Mouse (Mus musculus) cerebellum, adult 8-10 months (tissue): ENCODE results near the gene Dip2b.
A peak's percentile ranks its signal among the peaks of the same experiment; 100 is the strongest.

Source experiments
- DNase-seq: peaks from one replicate; pipeline ENCODE4 v3.0.0; 2022

Dip2b gene

DNA sequence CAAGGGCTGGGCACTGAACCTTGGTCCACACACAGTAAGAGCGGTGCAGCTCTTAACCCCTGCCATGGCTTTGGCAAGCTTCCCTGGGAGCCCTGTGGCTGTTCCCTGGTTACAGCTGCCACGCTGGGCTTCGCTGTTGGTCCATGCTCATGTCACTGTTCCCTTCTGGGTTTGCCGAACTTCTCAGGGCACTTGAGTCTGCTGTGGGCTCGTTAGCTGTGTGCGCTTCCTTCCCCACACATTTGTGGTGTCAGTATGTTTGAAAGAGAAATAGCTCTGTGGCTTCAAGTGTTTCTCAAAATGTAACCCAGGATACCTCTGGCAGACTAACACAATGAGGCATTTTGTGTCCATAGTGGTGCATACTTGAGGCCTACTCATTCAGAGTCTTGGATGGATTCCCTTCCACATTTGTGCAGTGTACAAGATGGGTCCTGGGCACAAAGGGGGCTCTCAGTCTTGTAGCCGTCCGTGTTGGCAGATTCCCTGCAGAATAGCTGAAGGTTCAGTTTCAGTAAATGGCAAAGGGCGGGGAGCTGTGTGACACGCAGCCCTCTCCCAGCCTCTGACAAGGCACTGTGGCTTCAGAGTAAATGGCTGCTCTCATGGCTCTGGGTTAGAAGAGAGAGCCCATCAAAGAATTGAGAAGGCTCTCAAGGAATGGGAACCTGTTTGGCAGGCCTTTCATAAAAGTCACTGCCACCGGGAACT is 104.8 kb downstream of the Dip2b start:
- DNase-seq: no peak

DNA sequence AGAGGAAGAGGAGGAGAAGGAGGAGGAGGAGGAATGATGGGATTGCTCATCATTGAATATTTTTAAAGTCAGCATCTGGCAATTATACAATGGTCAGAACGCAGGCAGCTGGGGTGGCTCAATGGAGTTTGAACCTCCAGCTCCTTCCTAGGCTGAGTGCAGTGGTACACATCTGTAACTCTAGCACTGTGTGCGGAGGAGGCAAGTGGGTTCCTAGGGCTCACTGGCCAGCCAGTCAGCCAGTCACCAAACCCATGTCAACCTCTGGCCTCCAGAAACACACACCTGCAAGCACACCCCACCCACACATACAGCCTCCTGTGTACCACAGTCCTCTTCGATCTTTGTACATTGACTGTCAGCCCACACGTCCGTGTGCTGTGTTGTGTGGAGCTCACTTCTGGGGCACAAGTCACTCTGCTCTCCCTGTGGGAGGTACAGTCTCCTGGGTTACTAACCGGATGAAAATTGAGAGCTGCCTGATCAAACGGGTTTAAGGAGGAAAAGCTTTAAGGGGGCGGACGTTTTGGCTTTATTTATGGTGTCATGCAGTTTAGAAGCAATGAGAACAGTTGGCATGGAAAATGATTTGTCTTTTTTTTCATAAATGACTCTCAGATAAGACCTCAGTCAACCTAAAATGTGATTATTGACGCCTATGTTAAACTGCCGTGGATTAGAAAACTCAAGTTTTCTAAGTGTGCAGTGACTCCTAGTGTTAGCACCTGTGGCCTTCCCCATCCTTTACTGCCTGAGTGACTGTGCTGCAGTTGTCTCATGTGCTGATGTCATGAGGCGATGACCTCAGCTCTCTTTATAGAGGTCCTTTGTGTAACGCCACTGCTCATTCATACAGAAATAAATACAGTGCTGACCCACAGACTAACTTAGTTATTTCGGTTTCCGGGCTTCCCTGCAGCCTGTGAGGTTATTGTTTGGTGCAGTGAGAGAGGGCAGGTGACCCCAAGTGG is 106.7 kb downstream of the Dip2b start:
- DNase-seq: no peak

DNA sequence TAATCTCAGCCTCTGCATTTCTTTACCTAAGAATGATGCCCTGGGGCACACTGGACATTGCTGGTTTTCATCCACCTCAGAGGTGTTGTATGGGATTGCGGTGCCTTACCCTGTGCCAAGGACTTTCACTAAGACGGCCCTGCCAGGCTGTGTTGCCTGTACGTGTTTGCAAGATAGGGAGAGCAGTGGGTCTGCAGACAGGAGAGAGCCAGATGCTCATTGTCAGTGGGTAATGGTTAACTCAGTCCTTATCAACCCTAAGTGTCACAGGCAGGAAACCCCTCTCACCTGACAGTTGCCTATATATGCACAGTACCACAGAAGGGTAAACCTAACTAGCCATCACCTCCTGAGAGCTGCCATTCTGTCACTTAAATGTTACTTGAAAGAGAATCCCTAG is 107.5 kb downstream of the Dip2b start:
- DNase-seq: no peak

DNA sequence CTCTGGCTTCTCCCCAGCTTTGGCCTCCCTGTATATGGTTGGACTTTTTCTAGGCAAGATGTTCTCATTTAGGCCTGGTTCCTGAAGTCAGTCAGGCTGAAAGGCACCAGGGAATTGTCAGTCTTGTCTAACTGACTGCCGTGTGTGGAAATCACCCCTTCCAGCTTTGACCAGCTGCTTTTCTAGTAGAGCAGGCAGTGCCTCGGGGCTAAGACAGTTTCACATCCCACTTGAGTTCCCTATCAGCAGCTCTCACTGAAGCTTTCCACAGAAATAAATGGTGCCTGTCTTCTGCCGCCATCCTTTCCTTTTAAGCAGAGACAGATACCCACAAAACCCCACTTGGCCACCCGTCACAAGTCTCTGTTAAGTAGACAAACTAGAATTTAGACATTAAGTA is 112.1 kb downstream of the Dip2b start:
- no peak for DNase-seq

DNA sequence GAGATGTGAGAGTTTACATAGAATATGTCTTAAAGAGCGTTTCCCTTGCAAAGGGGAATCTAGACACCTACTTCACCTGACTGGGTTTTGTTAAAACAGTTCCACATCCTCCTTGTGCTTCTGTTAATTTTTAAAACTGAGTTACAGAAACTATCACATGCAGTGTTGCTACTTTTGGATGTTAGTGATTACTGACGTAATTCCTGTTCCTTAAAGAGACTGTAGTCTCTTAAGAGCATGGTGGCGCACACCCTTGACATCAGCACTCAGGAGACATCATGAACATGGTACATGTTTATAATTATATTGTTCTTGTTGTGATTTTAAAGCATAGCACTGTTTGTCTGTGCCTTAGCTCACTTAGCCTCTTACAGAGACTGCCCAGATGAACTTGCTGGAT is 113.9 kb downstream of the Dip2b start:
- DNase-seq: no peak

DNA sequence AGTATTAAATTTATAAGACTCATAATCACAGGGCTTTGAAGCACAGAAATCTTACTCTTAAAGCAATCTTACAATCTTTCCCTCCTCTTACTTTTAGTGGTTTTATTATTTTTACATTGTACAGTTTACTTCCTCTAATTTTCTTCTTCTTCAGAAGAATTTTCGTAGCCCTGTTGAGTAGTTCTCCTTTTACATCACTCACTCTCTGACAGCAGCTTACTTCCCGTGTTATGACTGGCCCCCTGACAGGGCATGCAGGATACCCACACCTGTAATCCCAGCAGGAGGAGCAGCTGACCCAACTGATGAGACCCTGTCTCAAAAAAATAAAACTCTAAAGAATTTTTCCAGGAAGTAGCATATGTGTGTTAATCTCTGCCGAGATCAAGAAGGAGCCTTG is 114.6 kb downstream of the Dip2b start:
- DNase-seq: no peak

DNA sequence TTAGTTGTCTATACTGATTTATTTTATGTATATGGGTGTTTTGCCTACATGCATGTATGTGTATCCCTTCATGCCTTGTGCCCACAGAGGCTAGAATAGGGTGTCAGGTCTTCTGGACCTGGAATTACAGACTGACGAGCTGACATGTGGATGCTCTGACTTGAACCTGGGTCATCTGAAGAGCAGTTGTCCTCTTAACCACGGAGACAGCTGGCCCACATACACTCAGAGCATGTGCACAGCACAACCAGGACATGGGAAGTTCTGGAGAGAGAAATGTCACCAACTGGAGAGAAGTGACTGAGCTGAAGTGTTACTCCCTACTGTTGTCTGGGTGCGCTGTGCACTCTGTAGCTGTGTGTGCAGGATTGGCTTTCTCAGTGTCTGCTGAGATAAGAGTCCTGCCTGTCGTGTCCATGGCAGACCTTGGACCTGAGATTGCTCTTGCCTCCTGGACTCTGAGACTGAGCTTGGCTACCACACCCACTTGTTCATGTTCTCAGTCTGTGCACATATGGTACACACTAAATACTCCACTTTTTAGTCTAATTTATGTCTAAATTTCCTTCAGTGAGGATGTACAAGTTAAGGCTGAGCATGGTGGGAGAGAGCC is 117.7 kb downstream of the Dip2b start:
- no peak for DNase-seq

DNA sequence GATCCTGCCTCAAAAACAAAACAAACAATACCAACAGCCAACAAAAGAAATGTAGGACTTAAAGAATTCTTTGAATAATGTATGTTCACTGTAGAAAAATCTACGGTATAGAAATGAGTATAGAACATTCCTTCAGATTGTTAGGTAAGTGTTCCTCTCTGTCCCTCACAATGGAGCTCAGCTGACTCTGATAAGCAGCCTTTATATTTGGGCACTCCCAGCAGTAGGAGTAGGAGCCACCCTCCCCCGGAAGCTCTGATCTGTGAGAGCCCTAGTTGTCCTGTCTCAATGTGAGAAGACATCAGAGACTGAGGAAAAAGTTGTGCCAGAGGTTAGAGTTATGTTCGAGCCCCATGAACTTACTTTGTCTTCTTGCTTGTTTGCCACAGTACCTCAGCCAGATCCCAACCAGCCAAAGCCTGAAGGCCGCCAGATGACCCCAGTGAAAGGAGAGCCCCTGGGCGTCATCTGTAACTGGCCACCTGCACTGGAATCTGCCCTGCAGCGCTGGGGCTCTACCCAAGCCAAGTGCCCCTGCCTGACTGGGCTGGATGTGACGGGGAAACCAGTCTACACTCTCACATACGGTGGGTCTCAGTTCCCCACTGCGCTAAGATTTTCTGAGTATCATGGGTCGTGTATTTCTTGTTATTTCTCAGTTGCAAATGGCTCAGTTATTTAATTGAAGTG is 118.5 kb downstream of the Dip2b start:
- no peak for DNase-seq

DNA sequence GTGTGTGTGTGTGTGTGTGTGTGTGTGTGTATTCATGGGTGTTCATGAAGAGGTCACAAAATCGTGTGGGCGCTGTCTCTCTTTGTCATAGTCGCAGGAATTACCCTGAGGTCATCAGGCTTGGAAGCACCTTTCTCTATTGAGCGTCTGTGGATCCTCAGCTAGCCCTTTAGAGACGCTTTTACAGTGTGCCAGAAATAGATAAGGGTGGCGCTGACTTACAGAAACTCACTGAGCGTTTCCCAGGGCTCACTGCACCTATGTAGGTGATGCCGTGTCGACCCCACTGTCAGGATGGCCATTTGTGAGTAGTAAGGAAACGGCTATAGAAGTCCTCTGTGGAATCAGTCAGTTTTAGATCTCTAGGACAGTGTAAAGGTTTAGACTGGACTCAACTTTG is 120.5 kb downstream of the Dip2b start:
- DNase-seq: no peak

DNA sequence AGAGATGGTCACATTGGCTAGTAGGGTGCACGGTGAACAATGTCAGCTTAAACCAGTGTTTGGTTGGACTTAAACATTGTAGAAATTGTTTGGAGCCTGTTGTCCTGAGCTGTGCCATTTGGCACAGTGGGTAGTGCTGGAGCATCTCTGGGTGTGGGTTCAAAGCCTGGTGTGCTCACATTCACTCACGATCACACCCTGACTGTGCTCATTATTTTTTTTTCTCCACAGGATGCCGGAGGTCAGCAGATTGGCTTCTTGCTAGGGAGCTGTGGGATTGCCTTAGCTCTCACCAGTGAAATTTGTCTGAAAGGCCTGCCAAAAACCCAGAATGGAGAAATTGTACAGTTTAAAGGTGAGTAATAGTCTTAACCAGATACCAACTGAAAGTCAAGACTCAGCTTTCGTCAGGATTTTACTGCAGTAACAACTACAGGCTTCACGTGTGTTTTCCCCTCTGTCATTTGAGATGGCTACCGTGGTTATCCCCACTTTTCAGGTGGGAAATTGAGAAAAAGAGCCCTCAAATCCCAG is 123.3 kb downstream of the Dip2b start:
- peak; percentile 52 for DNase-seq

DNA sequence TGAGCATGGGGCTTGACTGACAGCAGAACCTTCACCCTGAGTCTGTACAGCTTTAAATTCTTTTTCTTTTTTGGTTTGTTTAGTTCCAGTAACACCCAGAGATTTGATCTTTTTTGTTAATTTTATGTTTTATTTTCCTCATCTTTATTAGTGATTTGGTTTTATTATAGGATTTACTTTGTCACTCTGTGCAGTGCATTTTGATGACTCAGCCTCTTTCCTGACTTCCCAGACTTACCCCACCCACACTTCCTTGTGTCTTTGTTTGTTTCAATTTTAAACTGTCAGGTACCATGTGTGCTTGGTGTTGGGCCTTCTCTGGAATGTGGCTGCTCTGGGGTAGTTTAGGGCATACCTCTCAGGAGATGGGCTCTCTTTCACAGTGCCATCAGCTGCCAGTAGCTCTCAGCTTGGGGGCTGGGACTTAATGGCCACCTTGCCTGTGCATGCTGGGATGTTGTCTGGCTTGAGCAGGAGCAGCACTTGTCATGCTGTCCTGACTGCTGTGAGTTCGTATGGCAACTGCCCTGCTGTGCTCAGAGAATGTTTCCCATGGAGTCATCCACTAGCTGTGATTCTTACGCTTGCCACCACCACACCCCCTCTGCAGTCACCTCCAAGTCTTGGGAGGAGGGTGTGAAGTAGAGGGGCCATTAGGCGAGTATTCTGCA is 125.1 kb downstream of the Dip2b start:
- no peak for DNase-seq

DNA sequence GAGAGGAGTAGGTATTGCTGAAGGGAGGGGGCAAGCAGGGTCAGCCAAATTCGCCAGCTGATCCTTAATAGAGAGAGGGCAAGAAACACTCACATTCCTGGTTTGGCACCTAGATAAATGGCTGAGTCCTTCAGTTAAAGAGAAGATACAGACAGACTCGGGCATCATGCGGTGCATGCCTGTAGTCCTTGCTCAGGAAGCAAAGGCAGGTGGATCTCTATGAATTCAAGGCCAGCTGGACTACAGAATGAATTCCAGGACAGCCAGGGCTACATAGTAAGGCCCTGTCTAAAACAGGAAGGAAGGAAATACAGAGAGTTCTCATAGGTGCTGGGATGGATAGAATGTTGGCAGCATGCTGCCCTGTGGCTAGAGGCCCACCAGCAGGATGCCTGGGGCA is 128.0 kb downstream of the Dip2b start:
- DNase-seq: no peak

DNA sequence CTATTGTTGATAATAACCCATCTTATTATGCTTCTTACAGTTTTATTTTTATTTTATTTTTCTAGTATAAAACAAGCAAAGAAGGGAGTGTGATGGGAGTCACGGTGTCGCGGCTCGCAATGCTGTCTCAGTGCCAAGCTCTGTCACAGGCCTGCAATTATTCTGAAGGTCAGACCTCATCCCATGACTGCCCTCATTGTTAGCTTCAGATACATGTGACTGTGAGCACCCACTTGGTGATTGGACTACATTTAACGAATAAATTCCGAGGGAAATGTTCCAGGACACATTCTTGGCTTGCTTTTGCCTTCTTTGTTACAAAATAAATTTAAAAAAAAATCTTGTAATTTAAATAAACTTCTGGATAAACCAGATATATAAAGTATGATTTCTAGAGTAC is 129.3 kb downstream of the Dip2b start:
- DNase-seq: no peak

DNA sequence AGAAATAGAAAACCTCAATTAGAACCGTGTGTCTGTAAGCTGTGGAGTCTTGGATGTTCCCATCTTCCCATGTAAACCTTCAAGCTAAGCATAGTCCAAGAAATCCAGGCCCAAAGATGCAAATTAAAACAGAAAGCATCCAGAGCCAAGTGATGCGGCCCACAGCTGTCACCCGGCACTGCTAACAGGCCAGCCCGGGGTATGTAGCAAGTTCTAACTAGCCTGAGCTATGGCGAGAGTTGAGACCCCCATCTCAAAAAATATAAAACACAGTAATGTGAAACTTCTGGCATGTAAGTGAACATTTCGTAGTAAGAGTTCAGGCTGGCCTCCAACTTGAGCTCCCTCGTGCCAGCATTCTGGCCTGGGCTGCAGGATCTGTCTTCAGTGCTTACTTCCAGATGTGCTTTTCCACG is 129.7 kb downstream of the Dip2b start:
- no peak for DNase-seq

DNA sequence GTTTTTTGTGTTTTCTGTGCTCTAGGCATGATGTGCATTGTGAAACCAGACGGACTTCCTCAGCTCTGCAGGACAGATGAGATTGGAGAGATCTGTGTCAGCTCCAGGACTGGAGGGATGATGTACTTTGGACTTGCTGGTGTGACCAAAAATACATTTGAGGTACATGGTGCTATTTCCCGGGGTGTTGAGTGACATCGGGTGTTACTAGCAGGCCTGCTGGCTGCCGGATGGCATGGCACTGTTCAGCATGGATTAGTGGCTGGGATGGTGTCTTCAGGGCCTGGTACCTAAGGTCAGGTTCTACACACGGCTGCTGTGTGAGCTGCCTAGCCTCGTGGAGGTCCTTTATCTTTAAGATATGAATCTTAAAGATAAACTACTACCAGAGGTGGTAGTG is 136.7 kb downstream of the Dip2b start:
- no peak for DNase-seq

DNA sequence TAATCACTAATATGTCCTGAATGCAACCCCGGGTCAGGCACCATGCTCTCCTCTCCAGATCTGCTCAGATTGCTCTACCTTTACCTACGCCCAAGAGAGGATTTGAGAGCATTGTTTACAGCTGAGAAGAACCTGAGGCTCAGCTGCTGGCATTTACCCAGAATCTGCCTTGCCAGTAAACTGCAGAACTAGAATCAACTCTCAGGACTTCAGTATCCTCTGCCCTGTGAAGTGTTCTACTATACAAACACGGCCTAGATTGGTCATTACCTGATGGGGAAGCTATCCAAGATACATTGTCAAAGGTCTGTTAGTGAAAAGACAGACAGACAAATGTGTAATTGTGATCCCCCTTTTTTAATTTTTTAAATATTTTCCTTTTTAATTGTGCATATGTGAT is 138.7 kb downstream of the Dip2b start:
- no peak for DNase-seq

DNA sequence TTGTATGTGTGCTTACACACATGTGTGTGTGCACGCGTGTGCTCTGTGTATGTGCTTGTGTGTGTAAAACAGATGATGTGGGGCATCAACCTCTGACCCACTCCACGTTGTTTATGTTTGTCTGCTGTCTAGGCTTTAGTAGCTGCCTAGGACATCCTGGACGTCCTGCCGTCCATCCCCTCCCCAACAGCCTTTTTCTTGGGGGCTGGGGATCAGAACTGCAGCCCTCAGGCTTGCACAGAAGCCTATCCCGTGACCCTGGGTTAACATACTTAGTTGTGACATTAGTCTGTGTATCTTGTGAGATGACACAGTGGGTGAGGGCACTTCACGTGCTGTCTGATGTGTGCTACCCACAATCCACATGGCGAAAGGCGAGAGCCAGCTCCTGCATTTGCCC is 139.1 kb downstream of the Dip2b start:
- no peak for DNase-seq

DNA sequence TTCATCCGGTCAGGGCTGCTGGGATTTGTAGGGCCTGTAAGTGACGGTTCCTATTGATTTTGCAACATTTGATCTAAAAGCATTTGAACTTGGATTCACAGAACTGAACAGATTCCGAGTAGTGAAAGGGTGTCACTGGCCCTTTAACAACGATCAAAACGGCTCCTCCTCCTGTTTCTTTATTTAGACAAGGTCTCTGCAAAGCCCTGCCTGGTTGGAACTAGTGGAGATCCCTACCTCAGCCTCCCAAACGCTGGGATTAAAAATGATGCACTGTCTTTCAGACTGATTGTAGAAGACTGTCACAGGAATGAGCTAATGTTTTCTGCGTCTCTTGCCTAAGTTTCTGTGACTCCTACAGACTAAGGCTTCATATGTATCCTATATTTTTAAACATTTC is 140.0 kb downstream of the Dip2b start:
- no peak for DNase-seq

DNA sequence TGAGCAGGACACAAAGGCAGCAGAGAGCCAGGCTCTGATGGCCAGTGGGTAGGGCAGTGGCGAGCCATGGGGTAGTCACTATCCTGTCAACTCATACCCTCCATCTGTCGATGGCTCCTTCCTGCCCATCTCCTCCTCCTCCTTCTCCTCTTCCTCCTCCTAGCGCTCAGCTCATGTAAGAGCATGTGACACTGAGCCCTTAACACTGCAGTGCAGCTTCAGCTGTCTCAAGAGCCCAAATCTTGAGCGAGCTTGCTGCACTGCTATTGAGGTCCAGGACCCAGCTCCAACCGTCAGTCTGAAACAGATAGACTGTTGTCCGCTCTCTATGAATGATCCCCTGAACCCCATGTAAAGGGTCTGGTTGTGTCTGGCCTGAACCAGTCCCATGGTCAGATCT is 141.2 kb downstream of the Dip2b start:
- DNase-seq: no peak

DNA sequence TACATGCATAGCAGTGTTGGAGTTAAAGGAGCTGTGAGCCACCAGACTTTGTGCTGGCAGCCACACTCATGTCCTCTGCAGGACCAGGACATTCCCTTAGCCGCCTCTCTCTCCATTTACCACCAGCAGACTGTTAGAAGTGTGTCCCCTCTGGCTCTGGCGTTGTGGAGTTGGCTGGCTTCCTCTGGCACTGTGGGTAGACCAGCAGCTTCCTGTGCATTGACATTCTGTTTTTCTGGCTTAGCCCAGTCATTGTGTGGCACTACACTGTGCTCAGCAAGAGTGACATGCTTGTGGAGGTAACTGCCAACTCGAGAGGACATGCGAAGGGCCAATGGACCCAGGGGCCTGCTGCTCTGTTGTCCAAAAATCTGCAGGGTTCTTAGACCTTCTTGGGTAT is 141.8 kb downstream of the Dip2b start:
- DNase-seq: peak; percentile 78

DNA sequence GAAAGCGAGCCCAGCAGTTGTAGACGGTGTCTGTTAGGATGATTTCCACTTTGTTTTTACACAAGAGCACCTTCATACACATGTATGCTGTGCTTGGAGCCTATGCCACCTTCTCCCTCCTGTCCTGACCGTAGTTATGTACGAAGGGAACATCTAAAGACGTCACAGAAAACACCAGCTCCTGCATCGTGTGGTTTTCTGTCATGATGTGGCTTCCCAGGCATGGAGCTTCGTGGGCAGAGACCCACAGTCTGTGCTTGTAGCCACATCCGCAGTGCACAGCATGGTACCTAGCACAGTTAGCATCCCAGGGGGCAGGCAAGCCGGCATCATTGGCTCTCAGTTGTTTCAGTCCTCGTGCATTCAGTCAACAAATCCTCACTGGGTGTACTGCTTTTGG is 143.4 kb downstream of the Dip2b start:
- no peak for DNase-seq

DNA sequence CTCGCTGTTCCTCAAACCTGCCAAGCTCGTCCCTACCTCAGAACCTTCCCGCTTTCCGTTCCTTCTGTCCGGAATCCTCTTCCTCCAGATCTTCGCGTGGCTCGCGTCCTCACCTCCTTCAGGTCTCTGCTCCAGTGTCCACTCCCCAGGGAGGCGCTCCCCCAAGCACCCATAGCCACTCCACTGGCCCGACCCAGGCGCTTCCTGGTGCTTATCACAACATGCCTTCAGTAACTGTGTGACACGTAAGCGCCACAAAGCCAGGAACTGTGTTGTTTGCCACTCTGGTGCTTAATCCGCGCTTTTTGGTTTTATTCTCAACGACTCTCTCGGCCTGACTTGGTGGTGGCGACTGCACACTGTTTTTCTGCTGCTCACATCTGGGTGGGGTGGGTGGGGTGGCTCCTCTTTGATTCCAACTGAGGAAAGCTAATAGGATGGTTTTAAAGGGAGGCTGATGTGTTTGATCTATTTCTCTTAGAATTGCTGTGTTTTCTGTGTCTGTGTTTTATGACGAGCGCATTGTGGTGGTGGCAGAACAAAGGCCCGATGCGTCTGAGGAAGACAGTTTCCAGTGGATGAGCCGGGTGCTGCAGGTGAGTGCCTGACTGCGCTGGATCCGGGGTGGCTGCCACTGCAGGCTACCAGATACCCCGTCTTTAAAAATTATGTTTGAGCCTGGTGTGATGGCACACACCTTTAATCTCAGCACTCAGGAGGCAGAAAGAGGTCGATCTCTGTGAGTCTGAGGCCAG is 144.2 kb downstream of the Dip2b start:
- DNase-seq: no peak
